Mouse (Mus musculus) limb, embryonic 11.5 days (tissue): ENCODE data around the gene Mal. TPM values are rescaled to one million over a fixed set of nuclear protein-coding genes. Genes with fewer than 3 reads are reported as not detected.
"Not testable (repeated sequence)": the region's sequence is repeated elsewhere in the genome, so short reads cannot be mapped to it uniquely, and the experiment has no call there.

ENCODE experiments used
- ATAC-seq: fragments of 200-750 bp; cut with Nextera tagmentation; 2 replicates; pipeline ENCODE4 v1.8.0; 2017; ENCODE audit warnings: low read depth; ENCODE audit not compliant: insufficient number of reproducible peaks, low FRiP score, low TSS enrichment
- DNase-seq: peaks from one replicate; pipeline ENCODE4 v3.0.0-alpha.2; 2015; ENCODE audit warnings: low spot score
- H3K27ac ChIP-seq: fragments of 300-500 bp; sonication (generic); replicated peaks from 2 replicates; pipeline ENCODE4 v1.5.1; 2014; ENCODE audit warnings: low read depth, mild to moderate bottlenecking, low read length
- H3K27me3 ChIP-seq: fragments of 300-500 bp; sonication (generic); 2 replicates; pipeline ENCODE4 v1.6.1; 2014; ENCODE audit warnings: mild to moderate bottlenecking, low read length, mixed read lengths; ENCODE audit not compliant: control insufficient read depth, insufficient read depth
- H3K36me3 ChIP-seq: fragments of 300-500 bp; sonication (generic); 2 replicates; pipeline ENCODE4 v1.6.1; 2014; ENCODE audit warnings: mild to moderate bottlenecking, low read length, moderate library complexity, mixed read lengths; ENCODE audit not compliant: control insufficient read depth, insufficient read depth
- H3K4me1 ChIP-seq: fragments of 300-500 bp; sonication (generic); 2 replicates; pipeline ENCODE4 v1.6.1; 2014; ENCODE audit warnings: low read length, mixed read lengths; ENCODE audit not compliant: control insufficient read depth, insufficient read depth
- H3K4me2 ChIP-seq: fragments of 300-500 bp; sonication (generic); 2 replicates; pipeline ENCODE4 v1.6.1; 2014; ENCODE audit warnings: low read depth, mild to moderate bottlenecking, moderate library complexity; ENCODE audit not compliant: severe bottlenecking
- H3K4me3 ChIP-seq: fragments of 300-500 bp; sonication (generic); 2 replicates; pipeline ENCODE4 v1.5.1; 2014; ENCODE audit warnings: low read depth, low read length
- H3K9ac ChIP-seq: fragments of 300-500 bp; sonication (generic); 2 replicates; pipeline ENCODE4 v1.6.1; 2014; ENCODE audit warnings: mild to moderate bottlenecking, low read length
- H3K9me3 ChIP-seq: fragments of 300-500 bp; sonication (generic); 2 replicates; pipeline ENCODE4 v1.6.1; 2016; ENCODE audit warnings: low read length; ENCODE audit not compliant: control insufficient read depth
- WGBS: fragments of 180-500 bp; shearing (Covaris S2); extraction: QIAGEN DNeasy Blood & Tissue Kit; methylation state at CpG from one replicate; pipeline ENCODE4 v1.1.7; 2014; 5-methylcytosine and 5-hydroxymethylcytosine counted together
- polyA plus RNA-seq: library from polyadenylated mRNA; unstranded; fragments of >200 nt; fragmentation: Nextera tagmentation; extraction: Ambion mirVana; gene quantifications from 2 replicates; pipeline ENCODE4 v1.2.1, GENCODE M21; 2014

Gene Mal
- polyA plus RNA-seq, 1 experiment from 2014 or later, result 0.20 TPM

DNA sequence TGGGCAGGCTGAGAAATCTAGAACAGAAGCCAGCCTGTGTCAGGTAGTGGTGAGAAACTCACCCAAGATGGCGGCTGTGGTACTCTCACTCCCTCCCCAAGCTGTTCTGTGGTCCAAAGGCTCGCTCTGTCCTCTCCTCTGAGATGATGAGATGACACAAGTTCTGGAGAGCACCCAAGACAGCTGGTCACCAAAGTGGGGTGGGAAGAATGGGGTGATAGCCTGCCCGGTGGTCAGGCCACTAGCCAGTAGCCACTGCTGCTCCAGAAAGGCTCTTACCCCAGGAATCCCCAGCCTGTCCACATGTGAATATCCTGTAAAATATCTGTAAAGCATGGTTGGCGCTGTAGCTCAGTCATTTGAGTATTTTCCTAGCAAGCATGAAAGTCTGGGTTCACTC, 44.2 kb downstream of the Mal start:
- Histone ChIP-seq H3K9ac (no peak overlapping the region), H3K27ac (no peak overlapping the region), H3K4me3 (no peak overlapping the region), H3K4me2 (no peak overlapping the region), H3K9me3 (no peaks in the 10 kb centered on the region), H3K36me3 (no peaks in the 10 kb centered on the region), H3K27me3 (no peaks in the 10 kb centered on the region), H3K4me1 (0 out of 2 replicates have a peak, but pooled peaks cover 3% of the 10 kb centered on the region)
- DNase-seq, result no peak
- 87% methylated on average over 4 of the region's 4 CpGs for WGBS
- no peak for ATAC-seq

DNA sequence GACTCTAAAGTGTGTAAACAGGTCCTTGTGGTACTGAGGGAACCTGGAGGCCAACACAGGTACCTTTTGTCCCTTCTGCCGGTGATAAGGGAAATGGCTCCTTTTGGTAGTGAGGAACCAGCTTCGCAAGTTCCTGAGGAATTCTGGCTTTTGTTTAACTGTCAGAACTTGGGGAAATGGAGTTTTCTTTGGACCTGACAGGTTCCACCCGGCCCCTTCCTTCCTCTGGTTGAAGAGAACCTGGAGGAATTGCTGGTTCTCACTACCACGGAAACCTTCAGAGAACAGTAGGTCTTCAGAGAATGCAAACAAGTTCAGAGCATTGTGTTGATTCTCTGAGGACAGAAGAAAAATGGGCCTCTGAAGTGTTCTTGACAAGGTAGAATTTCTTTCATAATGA, 45.1 kb downstream of the Mal start:
- DNase-seq (no peak), ATAC-seq (no peak)
- H3K4me2 ChIP-seq, result no peak overlapping the region
- H3K9me3 ChIP-seq, result no peaks in the 10 kb centered on the region
- H3K27ac ChIP-seq, result no peak overlapping the region
- H3K36me3 ChIP-seq, result no peaks in the 10 kb centered on the region
- 0 out of 2 replicates have a peak, but pooled peaks cover 3% of the 10 kb centered on the region for H3K4me1 ChIP-seq
- H3K9ac ChIP-seq, result no peak overlapping the region
- no peak overlapping the region for H3K4me3 ChIP-seq
- no peaks in the 10 kb centered on the region for H3K27me3 ChIP-seq
- 85% methylated on average over 4 of the region's 4 CpGs for WGBS

DNA sequence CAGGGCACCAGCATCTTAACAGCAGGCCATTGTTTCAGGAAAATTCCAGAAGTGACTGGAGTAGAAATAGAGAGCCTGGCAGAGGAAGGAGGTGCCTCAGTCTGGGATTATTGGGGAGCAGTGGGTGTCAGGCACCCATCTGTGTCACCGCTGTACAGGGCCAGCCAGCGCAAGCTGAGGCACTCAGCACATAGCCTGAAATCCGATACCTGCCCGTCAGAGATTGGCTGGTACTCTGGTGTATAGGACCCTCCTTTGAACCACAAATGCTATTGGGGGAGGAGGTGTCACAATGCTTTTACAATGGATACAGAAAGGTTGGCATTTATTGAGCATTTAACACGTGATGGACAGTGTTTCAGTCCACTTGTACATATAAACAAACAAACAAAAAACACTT, 47.5 kb downstream of the Mal start:
- H3K9ac ChIP-seq, result no peak overlapping the region
- H3K9me3 ChIP-seq, result no peaks in the 10 kb centered on the region
- 0 out of 2 replicates have a peak, but pooled peaks cover 3% of the 10 kb centered on the region for H3K4me1 ChIP-seq
- no peak overlapping the region for H3K4me2 ChIP-seq
- H3K4me3 ChIP-seq, result no peak overlapping the region
- ATAC-seq, result peak; percentile 73
- no peaks in the 10 kb centered on the region for H3K27me3 ChIP-seq
- DNase-seq, result peak; percentile 52
- H3K36me3 ChIP-seq, result peaks cover 4% of the 10 kb centered on the region; the same call in 1 of the 2 replicates
- WGBS, result 1% methylated on average over 5 of the region's 5 CpGs
- no peak overlapping the region for H3K27ac ChIP-seq

DNA sequence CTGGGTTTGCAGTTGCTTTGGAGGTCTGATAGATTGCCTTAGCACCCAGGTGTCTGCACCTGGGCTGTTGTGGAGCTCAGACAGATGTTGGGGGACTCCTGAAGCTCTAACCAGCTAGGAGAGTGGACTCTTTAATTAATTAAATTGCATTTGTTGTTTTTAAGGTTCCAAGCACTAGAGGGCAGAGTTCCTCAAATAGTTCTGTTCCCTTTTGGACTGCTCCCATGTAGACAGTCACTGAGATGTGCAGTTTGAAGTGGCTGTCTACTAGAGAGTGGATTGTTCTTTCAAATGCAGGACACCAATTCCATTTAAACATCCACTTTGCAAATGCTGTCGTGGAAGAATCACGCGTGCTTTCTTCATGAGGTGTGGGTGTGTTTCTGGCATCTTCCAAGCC, 48.3 kb downstream of the Mal start:
- Histone ChIP-seq H3K4me3 (no peak overlapping the region), H3K27ac (no peak overlapping the region), H3K36me3 (peaks cover 4% of the 10 kb centered on the region; the same call in 1 of the 2 replicates), H3K4me1 (0 out of 2 replicates have a peak, but pooled peaks cover 3% of the 10 kb centered on the region), H3K9me3 (no peaks in the 10 kb centered on the region), H3K9ac (no peak overlapping the region), H3K27me3 (no peaks in the 10 kb centered on the region), H3K4me2 (no peak overlapping the region)
- no peak for ATAC-seq
- 50% methylated on average over 3 of the region's 3 CpGs for WGBS
- DNase-seq, result no peak

DNA sequence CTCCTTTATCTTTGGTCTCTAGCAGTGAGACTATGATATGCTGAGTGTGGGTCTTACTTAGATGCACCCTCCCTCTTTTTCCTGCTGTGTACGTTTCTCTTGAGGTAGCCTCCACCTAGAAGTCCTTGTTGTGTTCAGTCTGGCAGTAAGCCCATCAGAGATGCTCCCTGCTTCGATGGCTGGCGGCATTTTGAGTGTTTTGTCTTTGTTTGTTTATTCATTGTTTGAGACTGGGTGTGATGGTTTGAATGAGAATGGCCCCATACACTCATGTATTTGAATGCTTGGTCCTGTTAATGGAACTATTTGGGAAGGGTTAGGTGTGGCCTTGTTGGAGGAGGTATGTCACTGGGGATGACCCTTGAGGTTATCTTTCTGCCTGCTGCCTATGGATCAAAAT, 51.3 kb downstream of the Mal start:
- no peak overlapping the region for H3K4me3 ChIP-seq
- H3K36me3 ChIP-seq, result peaks cover 4% of the 10 kb centered on the region; the same call in 1 of the 2 replicates
- H3K4me1 ChIP-seq, result 0 out of 2 replicates have a peak, but pooled peaks cover 3% of the 10 kb centered on the region
- no peaks in the 10 kb centered on the region for H3K27me3 ChIP-seq
- DNase-seq, result no peak
- H3K4me2 ChIP-seq, result no peak overlapping the region
- H3K9ac ChIP-seq, result no peak overlapping the region
- no peak for ATAC-seq
- H3K27ac ChIP-seq, result no peak overlapping the region
- no peaks in the 10 kb centered on the region for H3K9me3 ChIP-seq
- 94% methylated on average over 3 of the region's 3 CpGs for WGBS

DNA sequence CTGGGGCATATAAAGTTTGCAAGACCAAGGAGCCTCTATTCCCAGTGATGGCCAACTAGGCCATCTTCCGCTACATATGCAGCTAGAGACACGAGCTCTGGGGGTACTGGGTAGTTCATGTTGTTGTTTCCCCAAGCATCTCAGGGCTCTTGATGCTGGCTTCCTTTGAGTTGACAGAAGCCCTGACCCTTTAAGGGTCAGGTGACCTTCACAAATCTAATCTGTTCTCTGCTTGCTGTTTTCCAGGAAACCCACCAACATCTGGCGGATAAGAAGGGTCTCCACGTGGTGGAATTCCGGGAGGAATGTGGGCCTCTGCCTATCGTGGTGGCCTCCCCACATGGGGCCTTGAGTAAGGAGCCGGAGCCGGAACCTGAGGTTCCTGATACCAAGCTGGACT, 53.1 kb downstream of the Mal start:
- H3K36me3 ChIP-seq, H3K4me3 ChIP-seq, H3K9ac ChIP-seq, DNase-seq, H3K9me3 ChIP-seq, H3K4me2 ChIP-seq, H3K4me1 ChIP-seq, ATAC-seq, H3K27ac ChIP-seq, H3K27me3 ChIP-seq: not testable (repeated sequence)
- WGBS, result 78% methylated on average over 6 of the region's 8 CpGs

DNA sequence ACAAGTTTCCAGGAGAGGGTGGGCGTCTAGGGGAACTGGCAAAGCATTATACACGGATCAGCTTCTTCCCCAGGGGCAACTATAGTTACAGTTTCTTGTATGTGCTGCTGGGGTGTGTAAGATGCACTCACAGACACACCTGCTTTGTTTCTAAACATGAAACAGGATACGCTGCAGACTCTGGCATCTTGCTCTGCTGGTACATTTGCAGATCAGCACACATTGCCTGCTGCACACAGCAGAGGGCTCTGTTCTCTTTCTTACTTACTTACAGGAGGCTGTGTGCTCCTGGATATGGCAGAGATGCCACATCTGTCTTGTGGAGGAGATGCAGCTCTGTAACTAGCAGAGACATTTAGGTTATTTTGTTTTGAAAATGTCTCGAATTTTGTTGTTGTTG, 65.7 kb downstream of the Mal start:
- H3K4me2 ChIP-seq, result no peak overlapping the region
- no peak for ATAC-seq

DNA sequence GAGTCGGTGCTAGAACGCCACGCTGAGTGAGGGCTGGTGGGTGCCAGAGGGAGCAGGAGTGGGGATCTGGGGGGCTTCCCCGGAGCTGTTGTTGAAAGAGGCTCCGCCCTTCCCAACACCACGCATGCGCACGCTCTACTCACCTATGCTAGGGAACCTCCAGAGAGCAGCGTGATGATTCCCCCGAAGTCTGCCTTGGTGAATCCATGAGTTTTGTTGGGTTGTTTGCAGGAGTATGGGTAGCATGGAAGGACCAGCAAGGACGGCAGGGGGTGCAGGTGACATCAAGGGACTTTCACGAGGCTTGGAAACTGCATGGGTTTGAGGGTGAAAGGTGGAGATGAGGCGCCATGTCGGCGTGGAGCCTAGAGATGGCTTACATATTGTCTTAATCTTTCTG, 66.3 kb downstream of the Mal start:
- Histone ChIP-seq H3K27ac (no peak overlapping the region), H3K9ac (no peak overlapping the region), H3K4me1 (peaks cover 3% of the 10 kb centered on the region; the same call in 1 of the 2 replicates), H3K27me3 (no peaks in the 10 kb centered on the region), H3K4me3 (no peak overlapping the region), H3K36me3 (peaks cover 3% of the 10 kb centered on the region; the same call in 1 of the 2 replicates), H3K4me2 (no peak overlapping the region), H3K9me3 (no peaks in the 10 kb centered on the region)
- DNase-seq, result no peak
- WGBS, result 70% methylated on average over 15 of the region's 15 CpGs
- no peak for ATAC-seq

More for the DNA sequence above, 65.7 kb downstream of the Mal start:
- no peak for DNase-seq
- peaks cover 3% of the 10 kb centered on the region; the same call in 1 of the 2 replicates for H3K36me3 ChIP-seq
- H3K4me3 ChIP-seq, result no peak overlapping the region
- no peak overlapping the region for H3K9ac ChIP-seq
- H3K27me3 ChIP-seq, result no peaks in the 10 kb centered on the region
- H3K9me3 ChIP-seq, result no peaks in the 10 kb centered on the region
- WGBS, result 79% methylated on average over 4 of the region's 4 CpGs
- H3K27ac ChIP-seq, result no peak overlapping the region
- H3K4me1 ChIP-seq, result peaks cover 3% of the 10 kb centered on the region; the same call in 1 of the 2 replicates

DNA sequence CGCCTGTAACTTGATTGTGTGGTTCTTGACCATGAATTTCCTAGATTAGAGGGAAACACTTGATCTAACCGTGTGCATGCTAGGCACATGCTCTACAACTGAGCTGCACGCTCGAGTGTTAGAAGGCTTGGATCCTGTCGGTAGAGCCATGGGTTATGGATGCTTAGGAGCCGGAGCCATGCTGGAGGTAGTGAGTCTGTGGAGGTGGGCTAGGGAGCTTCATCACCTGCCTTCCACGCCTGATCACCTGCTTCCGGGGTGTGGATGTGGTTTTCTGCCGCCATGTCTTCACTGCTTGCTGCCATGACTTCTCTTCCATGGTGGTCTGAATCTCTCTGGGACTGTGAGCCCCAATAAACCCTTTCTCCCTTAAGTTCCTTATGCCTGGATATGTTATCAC, 67.6 kb downstream of the Mal start:
- peaks cover 3% of the 10 kb centered on the region; the same call in 1 of the 2 replicates for H3K36me3 ChIP-seq
- no peaks in the 10 kb centered on the region for H3K27me3 ChIP-seq
- ATAC-seq (no peak), DNase-seq (no peak)
- H3K4me2 ChIP-seq, result no peak overlapping the region
- H3K9ac ChIP-seq, result no peak overlapping the region
- H3K9me3 ChIP-seq, result no peaks in the 10 kb centered on the region
- H3K4me3 ChIP-seq, result no peak overlapping the region
- no peak overlapping the region for H3K27ac ChIP-seq
- H3K4me1 ChIP-seq, result peaks cover 3% of the 10 kb centered on the region; the same call in 1 of the 2 replicates
- WGBS, result 91% methylated on average over 9 of the region's 9 CpGs
